Mouse (Mus musculus): ENCODE measurements around the gene Celf1.

Gene Celf1

DNA sequence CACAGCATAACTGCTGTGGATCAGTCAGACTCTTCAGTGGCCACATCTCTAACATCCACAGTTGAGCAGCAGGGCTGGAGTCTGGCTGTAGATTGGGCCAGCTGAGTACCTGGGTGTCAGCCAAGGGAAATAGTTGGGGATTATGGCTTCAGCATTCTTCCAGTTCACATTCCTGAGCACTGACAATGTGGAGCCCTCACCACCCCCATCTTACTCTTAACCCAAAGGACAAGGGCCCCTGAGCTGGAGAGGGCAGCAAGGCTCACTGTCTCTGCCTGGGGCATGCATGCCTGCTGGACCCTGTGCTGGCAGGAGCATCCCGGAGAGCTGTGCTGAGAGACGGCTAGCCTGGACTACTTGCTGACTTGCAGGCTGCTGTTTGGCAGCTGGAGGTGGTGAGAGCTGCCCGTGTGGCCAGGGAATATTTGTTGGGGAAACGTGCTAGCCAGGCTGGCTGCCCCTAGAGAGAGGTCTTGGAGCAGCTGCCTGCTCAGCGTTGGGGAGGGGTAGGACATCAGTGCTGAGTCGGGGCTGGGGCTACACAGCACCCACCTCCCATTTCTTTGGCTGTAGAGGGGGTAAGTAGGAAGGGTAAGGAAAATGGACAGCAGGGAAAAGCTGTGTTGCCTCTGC, 121.8 kb downstream of the Celf1 start:
- in situ Hi-C loops (cut with MseI, MboI) = no loop called here

DNA sequence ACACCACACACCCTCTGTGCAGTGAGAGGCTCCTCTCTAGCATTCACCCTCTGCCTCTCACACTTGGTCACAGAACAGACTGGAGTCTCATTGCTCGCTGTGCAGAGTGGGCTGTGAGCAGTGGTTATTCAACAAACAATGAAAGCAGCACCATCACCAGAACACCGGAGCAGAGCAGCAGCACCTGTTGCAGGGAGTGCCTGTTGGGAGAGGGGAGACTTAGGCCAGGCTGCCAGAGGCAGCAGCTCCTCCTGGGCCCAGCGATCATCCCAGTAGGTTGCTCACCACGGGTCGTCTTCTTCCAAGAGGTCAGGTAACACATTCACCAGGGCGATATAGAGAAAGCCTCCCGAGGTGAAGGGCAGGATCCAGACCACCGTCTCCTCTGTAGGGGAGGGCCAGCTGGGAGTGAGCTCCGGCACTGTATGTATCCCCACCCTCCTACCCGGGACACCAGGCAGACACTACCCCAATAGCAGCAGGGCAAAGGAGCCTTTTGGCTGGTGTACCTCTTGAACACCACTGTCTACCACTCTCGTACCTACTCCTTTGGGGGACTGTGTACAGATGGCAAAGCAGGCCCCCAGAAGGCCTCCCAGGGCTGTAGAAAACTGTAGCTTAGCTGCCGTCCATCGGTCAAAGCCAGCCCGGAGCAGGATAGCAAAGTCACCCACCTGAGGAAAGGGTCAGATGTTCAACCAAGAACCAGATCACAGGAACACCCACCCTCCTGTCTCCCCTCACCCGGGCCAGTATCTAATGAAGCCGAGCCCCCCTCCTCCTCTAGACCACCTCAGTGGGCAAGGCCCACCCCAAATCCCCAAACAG, 122.8 kb downstream of the Celf1 start:
- in situ Hi-C loops (cut with MseI, MboI) = no loop called here

DNA sequence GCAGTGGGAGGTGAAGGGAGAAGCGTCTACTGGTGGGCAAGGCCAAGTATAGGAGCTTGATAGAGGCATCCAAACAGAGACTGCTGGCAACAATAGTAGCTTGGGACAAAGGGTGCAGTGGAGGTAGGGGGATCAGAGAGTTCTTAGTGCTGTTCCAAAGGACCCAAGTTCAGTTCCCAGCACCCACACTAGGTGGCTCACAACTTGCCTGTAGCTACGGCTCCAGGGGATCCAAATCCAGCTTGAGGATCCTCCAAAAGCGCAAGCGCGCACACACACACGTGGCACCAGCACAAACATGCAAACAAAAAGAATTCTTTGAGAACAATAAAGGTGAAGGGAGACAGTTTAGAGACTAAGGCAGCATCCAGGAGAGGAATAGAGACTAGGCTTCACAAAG, 124.0 kb downstream of the Celf1 start:
- in situ Hi-C loops (cut with MseI, MboI) = no loop called here

DNA sequence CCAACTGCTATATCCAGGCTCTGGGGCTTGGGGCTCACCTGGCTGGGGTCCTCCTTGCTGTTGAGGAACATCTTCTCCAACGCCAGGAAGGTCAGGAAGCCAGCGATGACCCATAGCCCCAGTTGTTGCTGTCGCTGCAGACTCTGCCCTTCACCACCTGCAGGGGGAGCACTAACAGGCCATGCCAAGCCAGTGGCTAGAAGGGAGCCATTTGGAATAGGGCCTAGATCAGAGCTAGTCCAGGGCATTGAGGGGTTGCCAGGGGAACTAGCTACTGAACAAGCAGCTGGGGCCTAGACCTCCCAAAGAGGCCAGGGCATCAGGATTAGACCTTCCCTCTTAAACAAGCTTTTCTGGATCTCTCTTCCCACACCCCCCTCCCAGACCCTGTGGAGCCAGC, 125.4 kb downstream of the Celf1 start:
- in situ Hi-C loops (cut with MseI, MboI) = no loop called here

DNA sequence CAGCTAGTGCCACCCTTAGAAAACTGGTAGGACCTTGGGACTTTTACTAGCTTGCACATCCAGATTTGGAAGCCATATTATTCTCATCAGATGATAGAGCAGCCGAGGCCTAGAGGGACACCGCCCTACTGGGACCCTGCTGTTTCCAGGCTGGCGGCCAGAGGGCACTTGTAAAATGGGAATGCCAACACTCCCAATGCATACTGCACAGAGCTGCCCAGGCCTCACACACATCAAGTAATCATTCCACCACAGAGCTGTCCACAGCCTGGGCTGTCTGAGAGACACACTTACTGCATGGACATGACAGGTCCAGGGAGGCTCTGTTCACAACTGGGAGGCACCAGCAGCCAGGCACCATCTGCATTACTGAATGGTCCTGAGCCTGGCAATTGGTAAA, 126.3 kb downstream of the Celf1 start:
- in situ Hi-C loops (cut with MseI, MboI) = no loop called here

DNA sequence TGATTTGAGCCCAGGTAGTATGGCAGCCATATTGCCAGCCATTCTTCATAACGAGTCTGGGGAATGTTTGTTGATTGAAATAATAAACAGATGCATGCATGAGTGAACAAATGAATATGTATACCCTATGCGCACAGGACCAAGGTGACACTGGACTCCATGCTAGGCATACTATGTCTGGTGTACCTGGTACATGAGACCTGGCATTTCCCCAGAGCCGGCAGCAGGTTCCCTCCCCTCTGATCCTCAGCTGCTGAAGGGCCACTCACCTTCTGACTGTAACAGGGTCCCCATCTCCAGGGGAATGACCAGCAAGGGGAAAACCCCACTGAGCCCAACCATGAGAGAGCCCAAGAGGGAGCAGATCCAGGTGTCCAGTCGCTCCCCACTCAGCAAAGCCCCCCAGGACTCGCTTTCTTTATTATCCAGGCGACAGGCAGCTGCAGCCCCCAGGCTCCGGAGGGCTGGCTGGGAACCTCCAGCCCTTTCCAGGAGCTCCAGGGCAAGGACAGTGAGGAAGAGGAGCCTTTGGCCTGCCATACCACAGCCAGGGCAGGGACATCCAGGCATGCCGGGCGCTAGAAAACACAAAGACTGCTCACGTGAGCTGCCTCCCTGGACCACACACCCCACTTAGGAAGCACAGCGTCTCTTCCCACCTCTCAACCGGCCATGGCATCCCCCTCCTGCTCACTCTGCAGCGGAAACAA, 128.1 kb downstream of the Celf1 start:
- in situ Hi-C loops (cut with MseI, MboI) = no loop called here

DNA sequence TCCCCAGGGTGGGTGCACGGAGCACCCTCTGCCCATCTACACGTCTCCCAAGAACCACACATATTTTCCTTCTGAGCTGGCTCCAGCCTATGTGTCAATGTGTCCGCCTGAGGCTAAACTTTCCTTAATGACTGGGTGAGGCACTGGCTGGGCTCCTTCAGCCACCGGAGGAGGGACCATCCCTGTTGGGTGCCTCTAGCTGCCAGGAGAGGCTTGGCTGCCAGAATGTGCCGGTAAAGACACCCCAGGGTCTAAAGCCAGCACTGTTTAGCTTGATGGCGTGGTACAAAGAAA, 128.6 kb downstream of the Celf1 start:
- in situ Hi-C loops (cut with MseI, MboI) = no loop called here
